Comparison of ENCODE assay signal across 23 mouse cellular contexts in the genomic region with DNA sequence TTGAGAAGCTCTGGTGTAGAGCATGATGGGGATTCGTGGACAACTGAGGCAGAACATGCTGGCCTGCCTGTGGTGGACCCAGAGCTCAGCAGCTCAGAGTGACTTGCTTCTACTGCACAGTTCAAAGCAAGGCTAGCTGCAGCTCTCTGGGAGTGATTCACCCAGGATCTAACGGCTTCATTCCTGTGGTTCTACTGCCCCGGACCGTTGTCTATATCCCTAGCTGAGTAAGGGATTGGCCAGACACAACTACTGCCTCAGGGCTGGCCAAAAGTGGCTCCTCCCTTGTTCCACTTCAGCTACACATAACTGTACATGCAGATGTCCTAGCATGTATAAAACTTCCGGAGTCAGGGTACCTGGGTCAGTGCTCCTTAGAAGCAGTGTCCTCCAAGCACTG.
DNase-seq lines count a peak whose midpoint lies in the region; ATAC-seq and TF ChIP-seq lines count a peak whose summit lies in the region.
"Had no signal": no experiment of that assay in that cellular context is flagged by ENCODE, and none has a peak within 500 bp of the region (broad histone marks: within the 10 kb centered on the region; RNA-seq: fewer than 3 reads in every experiment).

No protein-coding gene starts in this region.

- no peaks in the 10 kb centered on the region for H3K27me3 ChIP-seq in Patski
- no peaks in the 10 kb centered on the region for H3K27me3 ChIP-seq in intestine, embryonic 15.5 days (replicated peaks)
- H3K27me3 ChIP-seq: CH12.LX had no signal

- WGBS in intestine, embryonic 15.5 days, result 84% methylated on average over 5 of the region's 5 CpGs

- no peak overlapping the region for H3K4me3 ChIP-seq in intestine, embryonic 15.5 days (replicated peaks)

- no peak overlapping the region for H3K27ac ChIP-seq in intestine, embryonic 15.5 days

- CTCF ChIA-PET in Patski (lab: Charles Lee), result interaction anchor here (0.9 kb wide), 1 partner anchor 133 kb away, joined by 4 read pairs; no protein-coding TSS in a partner anchor

- POLR2A ChIA-PET in Patski (lab: Charles Lee), result no interaction called here

- in situ Hi-C loops in Patski (cut with MboI; ENCODE audit: low pct_unique_long_range_greater_than_20kb), result no loop called here

- no peaks in the 10 kb centered on the region for H3K36me3 ChIP-seq in intestine, embryonic 15.5 days
- H3K36me3 ChIP-seq: G1E had no signal

- TF ChIP-seq CTCF in Patski (IDR thresholded peaks at IDR 0.05), result no peak

- ATAC-seq in Patski, result peak; percentile 79
- no peak for ATAC-seq in intestine, embryonic 15.5 days
- ATAC-seq: activated CD4-positive, CD25-positive, alpha-beta regulatory T cell, adult 4 months; CD4-positive, CD25-positive, alpha-beta regulatory T cell, adult 4 months had no signal

- no peaks in the 10 kb centered on the region for H3K4me1 ChIP-seq in intestine, embryonic 15.5 days (replicated peaks)

- H3K9me3 ChIP-seq in intestine, embryonic 15.5 days, result no peaks in the 10 kb centered on the region

- DNase-seq in 3134 (ENCODE audit: extremely low read depth, insufficient read length, low spot score) (peak; percentile 57), Patski (ENCODE audit: low read depth, low spot score) (peak; percentile 27)
- DNase-seq in Muller cell, postnatal 12 days (ENCODE audit: inconsistent ontology term), result peak; percentile 15
- no peak for DNase-seq in thymus, adult 18-20 months
- no peak for DNase-seq in cerebellum, adult 9-11 months
- DNase-seq: adrenal gland, adult 2 months; adrenal gland, adult 8-10 months; adrenal gland, postnatal 10 days; adrenal gland, postnatal 14 days; adrenal gland, postnatal 25 days; adrenal gland, postnatal 36 days; B cell, adult 2 months; cerebellum, adult 11 months; cerebellum, adult 11-12 months; cerebellum, adult 18-20 months; cerebellum, adult 2 months; cerebellum, adult 8-10 months; cerebellum, adult 9-10 months had no signal

- no peak overlapping the region for H3K9ac ChIP-seq in intestine, embryonic 15.5 days

- no peak overlapping the region for H3K4me2 ChIP-seq in intestine, embryonic 15.5 days (replicated peaks)

Comparison
In these comparisons a context has a peak if more than half of its experiments do, and no peak if none do; other contexts are left out.
1. DNase-seq: peak in 3134 (single experiment), Muller cell, postnatal 12 days (single experiment) and Patski (single experiment); none in thymus, adult 18-20 months (0 of 2) and cerebellum, adult 9-11 months (single experiment).